Mouse (Mus musculus) brown adipose tissue, adult 24 weeks (tissue): ENCODE results near the gene Pnpla8. TPM values are rescaled to one million over a fixed set of nuclear protein-coding genes. Genes with fewer than 3 reads are reported as not detected.
"Not testable (repeated sequence)": the region's sequence is repeated elsewhere in the genome, so short reads cannot be mapped to it uniquely, and the experiment has no call there.

Source experiments
- H3K27ac ChIP-seq: fragments of 200-500 bp; replicated peaks from 2 replicates; pipeline ENCODE4 v1.5.1; 2012; ENCODE audit warnings: low read depth, mild to moderate bottlenecking, low read length
- H3K4me1 ChIP-seq: fragments of 200-500 bp; 2 replicates; pipeline ENCODE4 v1.6.1; 2012; ENCODE audit warnings: low read length, mixed read lengths; ENCODE audit not compliant: control insufficient read depth, insufficient read depth, insufficient read length
- H3K4me3 ChIP-seq: fragments of 200-500 bp; 2 replicates; pipeline ENCODE4 v1.5.1; 2012; ENCODE audit warnings: low read depth, mild to moderate bottlenecking, low read length, moderate library complexity; ENCODE audit not compliant: insufficient read depth
- polyA plus RNA-seq: library from polyadenylated mRNA; stranded (reverse); fragments of >200 nt; gene quantifications from 2 replicates; pipeline ENCODE4 v1.2.4, GENCODE M21; 2012; ENCODE audit not compliant: missing spikeins, insufficient read depth, insufficient read length

Pnpla8 gene
- polyA plus RNA-seq, 1 experiment = 234 TPM

- Histone ChIP-seq H3K27ac (no peak overlapping the region), H3K4me3 (no peak overlapping the region), H3K4me1 (peaks cover 2% of the 10 kb centered on the region; the same call in 1 of the 2 replicates)
Measured at GRCm38 (mm10) chr12:44245739-44246138, 24.6 kb downstream of the Pnpla8 start.

- no peak overlapping the region for H3K4me3 ChIP-seq
- no peak overlapping the region for H3K27ac ChIP-seq
- peaks cover 2% of the 10 kb centered on the region; the same call in 1 of the 2 replicates for H3K4me1 ChIP-seq
Measured at GRCm38 (mm10) chr12:44248309-44248977, 27.3 kb downstream of the Pnpla8 start.

- Histone ChIP-seq H3K4me3 (no peak overlapping the region), H3K27ac (no peak overlapping the region), H3K4me1 (no peaks in the 10 kb centered on the region)
Measured at GRCm38 (mm10) chr12:44262612-44263011, 41.4 kb downstream of the Pnpla8 start.

GRCm38 (mm10) chr12:44265651-44266050 lies 44.5 kb downstream of the Pnpla8 start:
- no peaks in the 10 kb centered on the region for H3K4me1 ChIP-seq
- no peak overlapping the region for H3K4me3 ChIP-seq
- peak overlapping the region; percentile 84 for H3K27ac ChIP-seq

- H3K4me3 ChIP-seq = no peak overlapping the region
- H3K4me1 ChIP-seq = no peaks in the 10 kb centered on the region
- peak overlapping the region; percentile 73; the same call in 1 of the 2 replicates for H3K27ac ChIP-seq
Measured at GRCm38 (mm10) chr12:44267196-44267595, 46.0 kb downstream of the Pnpla8 start.

GRCm38 (mm10) chr12:44268728-44269302 lies 47.6 kb downstream of the Pnpla8 start:
- 0 out of 2 replicates have a peak, but pooled peaks cover 2% of the 10 kb centered on the region for H3K4me1 ChIP-seq
- peak overlapping the region; percentile 74 for H3K4me3 ChIP-seq
- peak overlapping the region; percentile 96 for H3K27ac ChIP-seq

- peak overlapping the region; percentile 77 for H3K27ac ChIP-seq
- peak overlapping the region; percentile 74 for H3K4me3 ChIP-seq
- H3K4me1 ChIP-seq = 0 out of 2 replicates have a peak, but pooled peaks cover 2% of the 10 kb centered on the region
Measured at GRCm38 (mm10) chr12:44269311-44269831, 48.2 kb downstream of the Pnpla8 start.

- peak overlapping the region; percentile 50 for H3K27ac ChIP-seq
- H3K4me1 ChIP-seq = peaks cover 2% of the 10 kb centered on the region; the same call in 1 of the 2 replicates
- no peak overlapping the region for H3K4me3 ChIP-seq
Measured at GRCm38 (mm10) chr12:44274125-44274835, 53.1 kb downstream of the Pnpla8 start.

GRCm38 (mm10) chr12:44280147-44280546 lies 59.0 kb downstream of the Pnpla8 start:
- H3K4me3 ChIP-seq, H3K4me1 ChIP-seq, H3K27ac ChIP-seq: not testable (repeated sequence)

- no peak overlapping the region for H3K4me3 ChIP-seq
- H3K27ac ChIP-seq = no peak overlapping the region
- no peaks in the 10 kb centered on the region; the same call in 1 of the 2 replicates for H3K4me1 ChIP-seq
Measured at GRCm38 (mm10) chr12:44281534-44281933, 60.4 kb downstream of the Pnpla8 start.

- Histone ChIP-seq H3K4me3 (no peak overlapping the region), H3K27ac (peak overlapping the region; percentile 35; the same call in 1 of the 2 replicates), H3K4me1 (peaks cover 3% of the 10 kb centered on the region; the same call in 1 of the 2 replicates)
Measured at GRCm38 (mm10) chr12:44283378-44283777, 62.2 kb downstream of the Pnpla8 start.

- no peak overlapping the region for H3K27ac ChIP-seq
- peaks cover 3% of the 10 kb centered on the region; the same call in 1 of the 2 replicates for H3K4me1 ChIP-seq
- no peak overlapping the region for H3K4me3 ChIP-seq
Measured at GRCm38 (mm10) chr12:44286992-44287391, 65.8 kb downstream of the Pnpla8 start.

- Histone ChIP-seq H3K4me3 (no peak overlapping the region), H3K27ac (no peak overlapping the region), H3K4me1 (no peaks in the 10 kb centered on the region)
Measured at GRCm38 (mm10) chr12:44292281-44292680, 71.1 kb downstream of the Pnpla8 start.

- H3K4me3 ChIP-seq = no peak overlapping the region
- no peak overlapping the region for H3K27ac ChIP-seq
- H3K4me1 ChIP-seq = no peaks in the 10 kb centered on the region
Measured at GRCm38 (mm10) chr12:44300793-44301192, 79.6 kb downstream of the Pnpla8 start.

GRCm38 (mm10) chr12:44304012-44304411 lies 82.8 kb downstream of the Pnpla8 start:
- Histone ChIP-seq H3K4me3 (no peak overlapping the region), H3K4me1 (no peaks in the 10 kb centered on the region), H3K27ac (no peak overlapping the region)
